Mouse (Mus musculus): ENCODE measurements around the gene Zfp90. TPM values are rescaled to one million over a fixed set of nuclear protein-coding genes. Genes with fewer than 3 reads are reported as not detected.

Gene Zfp90
- polyA plus RNA-seq (2015; fragmentation: Nextera tagmentation; extraction: Ambion mirVana) = 34.2 and 39.3 TPM in 2 replicates

DNA sequence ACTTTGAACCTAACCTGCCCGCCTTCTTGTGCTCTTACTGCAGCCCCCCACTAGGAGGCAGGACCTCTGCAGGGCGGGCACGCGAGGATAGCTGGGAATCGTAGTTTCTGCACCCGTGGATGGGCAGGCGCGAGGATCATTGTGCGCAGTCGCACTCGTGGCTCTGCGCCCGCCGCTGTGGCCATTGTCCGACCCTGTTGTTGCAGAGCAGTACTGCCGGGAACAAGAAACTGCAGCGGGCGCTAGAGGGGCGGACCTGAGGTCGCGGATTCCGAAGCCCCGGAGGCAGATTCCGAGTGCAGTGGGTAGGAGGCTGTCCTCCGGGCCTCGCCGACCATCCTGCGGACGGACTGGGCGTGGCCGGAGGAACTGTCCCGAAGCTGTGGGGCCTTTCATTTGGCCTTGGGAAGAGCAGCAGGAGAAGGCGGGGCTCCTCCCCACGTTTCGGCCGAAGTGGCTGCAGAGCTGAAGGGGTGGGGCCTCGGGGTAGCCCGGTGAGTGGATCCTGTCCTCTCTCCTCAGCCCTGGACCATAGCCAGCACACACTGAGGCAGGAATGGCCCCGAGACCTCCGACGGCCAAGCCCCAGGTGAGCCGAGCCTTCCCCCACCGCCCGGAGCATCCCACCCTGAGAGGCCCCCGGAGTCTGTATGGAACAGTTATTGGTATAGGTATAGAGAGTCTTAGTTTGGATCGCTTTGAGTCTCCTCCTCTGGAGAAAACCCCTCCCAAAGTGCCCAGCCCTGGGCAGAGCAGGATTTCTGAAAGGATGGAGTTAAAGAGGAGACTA is at the start of gene Zfp90:
TSS of gene Zfp90 (plus strand) at position 146 of the 790 bp plus-strand sequence.
- H3K36me3 ChIP-seq = peaks cover 31% of the 10 kb centered on the region
- WGBS = under 1% methylated on average over 46 of the region's 46 CpGs
- H3K27ac ChIP-seq (replicated peaks) = peak within 1 kb of the TSS; percentile 96
- H3K27me3 ChIP-seq (replicated peaks) = no peaks in the 10 kb centered on the region
- peak; percentile 97 for ATAC-seq (ENCODE audit: low FRiP score)
- H3K4me1 ChIP-seq = peaks cover 11% of the 10 kb centered on the region
- peak within 1 kb of the TSS; percentile 88 for H3K4me3 ChIP-seq (replicated peaks)
- H3K9me3 ChIP-seq (replicated peaks) = no peaks in the 10 kb centered on the region
- peak within 1 kb of the TSS; percentile 96 for H3K9ac ChIP-seq (replicated peaks)
- H3K4me2 ChIP-seq = peak within 1 kb of the TSS; percentile 68

DNA sequence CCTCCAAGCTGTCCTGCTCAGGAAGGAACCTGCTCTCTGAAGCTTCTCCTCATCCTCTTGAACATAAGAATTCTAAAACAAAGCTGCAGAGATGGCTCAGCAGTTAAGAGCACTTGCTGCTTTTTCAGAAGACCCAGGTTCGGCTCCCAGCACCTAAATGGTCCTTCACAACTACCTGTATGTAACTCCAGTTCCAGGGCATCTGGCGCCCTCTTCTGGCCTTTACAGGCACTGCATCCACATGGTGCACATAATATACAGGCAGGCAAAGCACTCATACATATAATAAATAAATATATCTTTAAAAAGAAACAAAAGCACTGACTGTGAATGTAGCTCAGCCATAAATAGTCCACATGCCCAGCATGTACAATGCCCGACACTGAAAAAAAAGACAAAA is 46.6 kb upstream of the Zfp90 start:
- no peak overlapping the region for H3K4me2 ChIP-seq
- H3K9me3 ChIP-seq (replicated peaks) = no peaks in the 10 kb centered on the region
- no peak overlapping the region for H3K4me3 ChIP-seq (replicated peaks)
- WGBS = 72% methylated on average over 3 of the region's 3 CpGs
- no peak for ATAC-seq (ENCODE audit: low FRiP score)
- no peaks in the 10 kb centered on the region for H3K36me3 ChIP-seq
- H3K4me1 ChIP-seq = no peaks in the 10 kb centered on the region
- no peaks in the 10 kb centered on the region for H3K27me3 ChIP-seq (replicated peaks)
- no peak overlapping the region for H3K9ac ChIP-seq (replicated peaks)
- H3K27ac ChIP-seq (replicated peaks) = no peak overlapping the region

DNA sequence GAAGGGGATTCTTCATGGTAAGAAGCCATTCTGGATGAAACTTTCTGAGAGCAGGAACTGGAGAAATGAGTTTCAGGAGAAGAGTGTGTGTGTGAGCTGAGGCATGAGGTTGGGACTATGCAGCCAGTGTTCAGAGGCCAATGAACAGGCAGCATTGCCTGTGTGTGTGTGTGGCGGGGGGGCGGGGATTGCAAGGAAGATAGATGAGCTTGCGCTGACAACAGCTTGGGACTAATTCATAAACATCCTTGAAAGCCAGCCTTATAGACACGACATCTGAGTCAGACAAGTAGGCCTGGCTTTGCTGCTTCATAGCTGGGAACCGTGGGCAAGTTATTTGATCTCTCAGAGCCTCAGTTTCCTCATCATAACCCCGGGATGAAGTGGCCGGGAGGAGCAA is 46.1 kb upstream of the Zfp90 start:
- Histone ChIP-seq H3K36me3 (no peaks in the 10 kb centered on the region), H3K27ac (replicated peaks) (no peak overlapping the region), H3K27me3 (replicated peaks) (no peaks in the 10 kb centered on the region), H3K4me1 (no peaks in the 10 kb centered on the region), H3K4me2 (no peak overlapping the region), H3K9me3 (replicated peaks) (no peaks in the 10 kb centered on the region), H3K4me3 (replicated peaks) (no peak overlapping the region), H3K9ac (replicated peaks) (no peak overlapping the region)
- ATAC-seq (ENCODE audit: low FRiP score) = no peak
- WGBS = 86% methylated on average over 7 of the region's 7 CpGs

DNA sequence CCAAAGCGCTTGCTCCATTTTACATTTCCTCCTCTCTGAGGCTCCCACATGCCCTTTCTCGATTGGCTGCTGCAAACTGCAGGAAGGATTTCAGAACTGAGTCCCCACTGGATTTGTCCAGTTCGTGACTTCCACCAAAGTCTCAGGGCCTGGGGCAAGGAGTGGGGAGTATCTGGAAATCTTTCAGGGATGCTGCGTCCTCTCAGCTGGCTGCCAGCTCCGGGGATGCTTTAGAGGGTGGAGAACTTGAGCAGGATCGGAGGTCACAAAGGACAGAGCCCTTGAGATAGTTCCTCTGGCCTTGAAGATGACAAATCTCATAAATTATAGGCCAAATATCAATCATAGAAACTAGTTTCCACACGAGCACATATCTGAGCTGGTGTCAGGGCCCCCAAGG is 39.2 kb upstream of the Zfp90 start:
- WGBS = 72% methylated on average over 7 of the region's 7 CpGs
- Histone ChIP-seq H3K4me3 (replicated peaks) (no peak overlapping the region), H3K9me3 (replicated peaks) (no peaks in the 10 kb centered on the region), H3K4me2 (no peak overlapping the region), H3K4me1 (peaks cover 12% of the 10 kb centered on the region), H3K36me3 (no peaks in the 10 kb centered on the region), H3K27me3 (replicated peaks) (no peaks in the 10 kb centered on the region), H3K9ac (replicated peaks) (no peak overlapping the region), H3K27ac (replicated peaks) (no peak overlapping the region)
- ATAC-seq (ENCODE audit: low FRiP score) = no peak

DNA sequence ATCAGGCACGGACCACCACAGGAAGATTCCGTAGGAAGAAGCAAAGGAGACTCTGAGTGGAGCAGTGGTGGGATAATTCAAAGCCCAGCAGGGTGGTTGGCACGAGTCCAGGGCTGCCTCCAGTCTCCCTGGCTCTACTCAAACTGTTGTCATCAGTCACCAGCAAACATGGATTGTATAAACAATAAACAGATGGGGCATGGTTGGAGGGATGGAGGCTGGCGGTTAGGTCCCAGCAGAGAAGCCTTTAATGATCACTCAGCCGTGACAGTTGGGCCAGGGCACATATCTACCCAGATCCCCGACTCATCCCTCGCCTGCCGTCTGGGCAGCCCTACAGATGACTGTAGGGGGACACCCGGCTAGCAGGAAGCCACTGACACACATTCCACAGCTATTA is 38.3 kb upstream of the Zfp90 start:
- Histone ChIP-seq H3K4me1 (peaks cover 12% of the 10 kb centered on the region), H3K4me2 (no peak overlapping the region), H3K4me3 (replicated peaks) (no peak overlapping the region), H3K9me3 (replicated peaks) (no peaks in the 10 kb centered on the region), H3K9ac (replicated peaks) (no peak overlapping the region), H3K36me3 (no peaks in the 10 kb centered on the region), H3K27me3 (replicated peaks) (no peaks in the 10 kb centered on the region), H3K27ac (replicated peaks) (no peak overlapping the region)
- ATAC-seq (ENCODE audit: low FRiP score) = peak; percentile 45; the same call in 1 of the 2 replicates
- WGBS = 18% methylated on average over 9 of the region's 9 CpGs

DNA sequence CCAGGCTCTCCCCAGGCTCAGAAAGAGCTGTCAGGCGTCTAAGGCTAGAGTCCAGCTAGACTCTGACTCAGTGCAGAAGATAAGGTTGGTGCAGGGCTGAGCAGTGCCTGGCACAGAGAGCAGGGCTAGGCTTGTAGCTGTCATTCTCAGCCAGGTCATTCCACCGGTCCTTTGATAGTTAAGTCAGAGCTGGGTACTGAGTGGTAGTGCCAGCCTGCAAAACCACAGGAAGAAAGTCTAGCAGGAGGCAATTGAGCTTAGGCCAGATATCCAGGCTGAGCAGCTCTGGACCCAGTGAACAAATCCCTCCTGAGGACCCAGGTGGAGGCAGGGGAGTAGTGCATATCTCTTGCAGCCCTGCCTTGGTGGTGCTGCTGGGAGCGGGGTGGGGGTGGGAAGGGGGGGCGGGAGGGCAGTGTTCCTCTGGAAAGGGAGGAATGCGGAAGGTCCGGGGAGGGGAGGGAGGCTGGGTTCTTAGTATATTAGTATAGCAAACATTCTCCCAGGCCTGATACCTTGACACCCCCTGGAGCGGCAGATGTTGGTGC is 36.6 kb upstream of the Zfp90 start:
- Histone ChIP-seq H3K36me3 (no peaks in the 10 kb centered on the region), H3K9ac (replicated peaks) (no peak overlapping the region), H3K4me1 (peaks cover 12% of the 10 kb centered on the region), H3K9me3 (replicated peaks) (no peaks in the 10 kb centered on the region), H3K4me2 (no peak overlapping the region), H3K27ac (replicated peaks) (no peak overlapping the region), H3K27me3 (replicated peaks) (no peaks in the 10 kb centered on the region), H3K4me3 (replicated peaks) (no peak overlapping the region)
- ATAC-seq (ENCODE audit: low FRiP score) = no peak
- WGBS = 70% methylated on average over 5 of the region's 7 CpGs

DNA sequence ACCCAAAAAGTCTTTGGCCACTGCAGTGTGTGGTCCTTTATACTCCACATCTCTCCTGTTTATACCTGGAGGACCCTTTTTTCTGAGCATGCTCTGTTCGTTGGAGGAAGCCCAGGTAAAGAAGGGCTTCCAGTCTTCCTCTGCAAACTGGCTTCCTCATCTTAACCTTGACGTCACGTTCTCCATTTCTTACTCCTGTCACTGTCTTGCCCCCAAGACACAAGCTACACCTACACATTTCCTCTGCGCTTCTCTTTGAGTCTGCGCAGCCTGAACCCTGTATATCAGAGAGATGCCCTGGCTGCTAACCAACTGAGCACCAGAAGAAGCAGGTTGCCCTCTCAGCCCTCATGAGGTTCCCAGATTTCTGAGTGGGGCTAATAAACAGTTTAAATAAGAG is 35.8 kb upstream of the Zfp90 start:
- Histone ChIP-seq H3K9me3 (replicated peaks) (no peaks in the 10 kb centered on the region), H3K4me2 (no peak overlapping the region), H3K36me3 (no peaks in the 10 kb centered on the region), H3K4me3 (replicated peaks) (no peak overlapping the region), H3K27me3 (replicated peaks) (no peaks in the 10 kb centered on the region), H3K9ac (replicated peaks) (no peak overlapping the region), H3K27ac (replicated peaks) (no peak overlapping the region), H3K4me1 (peaks cover 12% of the 10 kb centered on the region)
- no peak for ATAC-seq (ENCODE audit: low FRiP score)
- whole genome bisulfite sequencing = 86% methylated on average over 5 of the region's 5 CpGs

DNA sequence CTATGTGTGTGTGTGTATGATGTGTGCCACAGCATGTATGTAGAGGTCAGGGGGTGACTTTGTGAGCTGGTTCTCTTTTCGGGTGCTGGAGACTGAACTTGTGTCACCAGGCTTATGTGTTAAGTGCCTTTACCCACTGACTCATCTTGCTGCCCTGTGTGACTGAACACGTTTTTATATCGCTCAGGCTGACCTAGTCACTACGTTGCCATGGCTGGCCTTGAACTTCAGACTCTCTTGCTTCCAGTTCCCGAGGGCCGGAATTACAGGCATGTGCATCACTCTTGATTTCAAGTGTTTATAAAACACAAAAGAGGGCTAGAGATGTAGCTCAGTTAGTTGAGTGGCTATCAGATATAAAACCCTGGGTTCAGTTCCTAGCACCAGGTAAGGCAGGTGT is 34.1 kb upstream of the Zfp90 start:
- Histone ChIP-seq H3K36me3 (no peaks in the 10 kb centered on the region), H3K9me3 (replicated peaks) (no peaks in the 10 kb centered on the region), H3K4me3 (replicated peaks) (no peak overlapping the region), H3K27ac (replicated peaks) (no peak overlapping the region), H3K9ac (replicated peaks) (no peak overlapping the region), H3K4me1 (peaks cover 12% of the 10 kb centered on the region), H3K4me2 (no peak overlapping the region), H3K27me3 (replicated peaks) (no peaks in the 10 kb centered on the region)
- 91% methylated on average over 6 of the region's 6 CpGs for WGBS
- ATAC-seq (ENCODE audit: low FRiP score) = no peak

DNA sequence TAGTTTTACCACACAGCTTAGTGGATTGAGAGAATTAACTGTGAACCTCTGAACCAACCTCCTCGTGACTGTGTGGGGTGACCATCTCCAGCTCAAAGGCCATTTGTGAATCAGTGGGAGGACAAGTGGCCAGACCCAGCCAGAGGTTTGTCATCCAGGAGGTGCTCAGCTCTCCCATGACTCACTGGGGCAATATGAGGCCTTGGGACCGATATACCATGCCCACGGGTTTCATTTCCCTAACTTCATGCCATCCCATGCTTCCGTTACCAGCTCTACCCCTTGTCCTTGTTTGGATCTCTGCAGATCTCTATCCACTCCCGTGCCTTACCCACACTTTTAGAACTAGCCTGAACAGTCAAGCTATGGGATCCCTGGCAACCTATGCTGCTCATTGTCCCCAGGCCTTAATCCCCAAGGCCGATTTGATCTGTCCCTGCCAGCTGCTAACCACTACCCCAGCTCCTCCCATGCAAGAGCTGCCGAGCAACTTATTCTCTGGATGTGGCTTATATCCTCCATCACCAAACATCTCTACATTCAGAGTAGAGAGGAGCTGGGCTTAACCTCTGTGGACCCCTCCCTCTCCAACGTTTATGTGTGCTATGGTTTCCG is 27.2 kb upstream of the Zfp90 start:
- H3K27me3 ChIP-seq (replicated peaks) = no peaks in the 10 kb centered on the region
- H3K36me3 ChIP-seq = no peaks in the 10 kb centered on the region
- ATAC-seq (ENCODE audit: low FRiP score) = no peak
- no peak overlapping the region for H3K27ac ChIP-seq (replicated peaks)
- H3K9ac ChIP-seq (replicated peaks) = no peak overlapping the region
- H3K4me1 ChIP-seq = no peaks in the 10 kb centered on the region
- no peak overlapping the region for H3K4me3 ChIP-seq (replicated peaks)
- 87% methylated on average over 9 of the region's 9 CpGs for WGBS
- no peaks in the 10 kb centered on the region for H3K9me3 ChIP-seq (replicated peaks)
- H3K4me2 ChIP-seq = no peak overlapping the region

DNA sequence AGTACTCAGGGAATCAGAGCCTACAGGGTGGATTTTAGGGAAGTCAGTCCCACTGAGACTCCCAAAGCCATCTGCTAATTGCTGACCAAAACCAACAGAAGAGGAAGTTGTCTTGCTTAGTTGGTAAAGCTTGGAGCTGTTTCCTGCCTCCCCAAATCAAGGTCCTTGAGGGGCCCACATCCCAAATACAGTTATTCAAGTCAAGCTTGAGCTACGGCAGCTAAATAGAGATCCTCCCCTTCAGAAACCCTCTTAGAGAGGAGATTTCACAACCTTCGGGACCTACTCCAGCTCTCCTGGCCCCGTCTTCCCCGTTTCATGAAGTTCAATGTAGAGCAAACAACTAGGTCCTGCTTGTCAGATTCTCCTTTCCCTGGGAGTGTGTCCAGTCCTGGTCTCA is 20.6 kb upstream of the Zfp90 start:
- Histone ChIP-seq H3K36me3 (no peaks in the 10 kb centered on the region), H3K27ac (replicated peaks) (no peak overlapping the region), H3K9me3 (replicated peaks) (no peaks in the 10 kb centered on the region), H3K4me2 (no peak overlapping the region), H3K4me3 (replicated peaks) (no peak overlapping the region), H3K4me1 (0 out of 2 replicates have a peak, but pooled peaks cover under 1% of the 10 kb centered on the region), H3K9ac (replicated peaks) (no peak overlapping the region), H3K27me3 (replicated peaks) (no peaks in the 10 kb centered on the region)
- WGBS = 91% methylated on average over 4 of the region's 4 CpGs
- ATAC-seq (ENCODE audit: low FRiP score) = no peak

DNA sequence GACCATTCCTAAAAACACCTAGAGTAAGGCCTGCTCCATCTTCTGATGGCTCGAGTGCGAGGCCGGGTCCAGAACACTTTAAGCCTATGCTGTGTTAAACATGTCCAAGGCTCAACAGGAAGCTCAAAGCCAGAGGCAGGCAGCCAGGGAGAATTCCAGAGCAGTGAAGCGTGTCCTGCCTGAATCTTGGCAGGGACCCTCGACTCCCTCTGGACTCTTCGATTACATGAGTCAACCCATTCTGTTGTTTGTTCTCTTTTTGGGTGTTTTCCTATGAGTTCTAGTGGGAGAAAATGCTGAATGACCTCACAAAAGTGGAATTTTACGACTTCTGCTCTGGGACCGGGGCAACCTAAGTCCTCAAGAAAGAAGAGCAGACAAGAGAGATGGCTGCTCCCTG is 15.4 kb upstream of the Zfp90 start:
- Histone ChIP-seq H3K9me3 (replicated peaks) (no peaks in the 10 kb centered on the region), H3K9ac (replicated peaks) (no peak overlapping the region), H3K4me3 (replicated peaks) (no peak overlapping the region), H3K36me3 (no peaks in the 10 kb centered on the region), H3K4me1 (peaks cover 24% of the 10 kb centered on the region), H3K4me2 (no peak overlapping the region), H3K27ac (replicated peaks) (peak overlapping the region; percentile 30; the same call in 1 of the 2 replicates), H3K27me3 (replicated peaks) (no peaks in the 10 kb centered on the region)
- no peak for ATAC-seq (ENCODE audit: low FRiP score)
- WGBS = 59% methylated on average over 8 of the region's 8 CpGs

DNA sequence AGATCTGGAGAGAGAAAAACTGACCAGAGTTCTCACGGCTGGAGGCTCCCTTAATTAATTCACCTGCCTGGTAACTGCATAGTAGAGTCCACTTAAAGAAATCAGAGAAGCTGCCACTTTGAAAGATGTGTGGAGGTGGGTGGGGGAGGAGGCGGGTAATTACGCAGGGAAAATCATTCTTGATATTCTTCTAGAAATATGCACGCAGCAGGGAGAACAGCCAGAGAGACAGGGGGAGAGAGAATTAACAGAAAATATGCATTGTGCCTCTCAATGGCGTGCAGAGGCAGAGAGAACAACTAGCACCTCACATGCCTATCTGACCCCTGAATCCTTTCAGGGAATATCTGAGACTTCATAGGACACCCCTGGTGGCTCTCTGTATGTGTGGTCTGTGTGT is 14.9 kb upstream of the Zfp90 start:
- peaks cover 24% of the 10 kb centered on the region for H3K4me1 ChIP-seq
- no peak for ATAC-seq (ENCODE audit: low FRiP score)
- H3K27me3 ChIP-seq (replicated peaks) = no peaks in the 10 kb centered on the region
- H3K36me3 ChIP-seq = no peaks in the 10 kb centered on the region
- H3K4me3 ChIP-seq (replicated peaks) = no peak overlapping the region
- WGBS = 63% methylated on average over 5 of the region's 5 CpGs
- H3K4me2 ChIP-seq = no peak overlapping the region
- H3K9ac ChIP-seq (replicated peaks) = no peak overlapping the region
- H3K27ac ChIP-seq (replicated peaks) = peak overlapping the region; percentile 30; the same call in 1 of the 2 replicates
- no peaks in the 10 kb centered on the region for H3K9me3 ChIP-seq (replicated peaks)
